40 mouse cellular contexts compared by ENCODE assay signal in genomic region chr17:23820731-23821130, GRCm38 (mm10). TPM values are rescaled to one million over a fixed set of nuclear protein-coding genes. Genes with fewer than 3 reads are reported as not detected.
"Had no signal": no experiment of that assay in that cellular context is flagged by ENCODE, and none has a peak within 500 bp of the region (broad histone marks: within the 10 kb centered on the region; RNA-seq: fewer than 3 reads in every experiment).

No protein-coding gene starts in this region.

- H3K4me1 ChIP-seq: hindbrain, embryonic 10.5 days; hindbrain, embryonic 12.5 days; intestine, embryonic 15.5 days; liver, embryonic 12.5 days had no signal

- H3K9ac ChIP-seq: heart, embryonic 12.5 days; hindbrain, embryonic 12.5 days; hindbrain, embryonic 14.5 days; intestine, embryonic 15.5 days; kidney, embryonic 15.5 days; limb, embryonic 13.5 days; limb, embryonic 15.5 days; liver, embryonic 12.5 days; liver, embryonic 14.5 days had no signal

- H3K27me3 ChIP-seq: heart, embryonic 12.5 days; hindbrain, embryonic 12.5 days; intestine, embryonic 15.5 days; kidney, embryonic 15.5 days; limb, embryonic 13.5 days; limb, embryonic 15.5 days; liver, embryonic 12.5 days had no signal

- H3K27ac ChIP-seq: gastrocnemius, adult 2 months; heart, embryonic 10.5 days; hindbrain, embryonic 10.5 days; hindbrain, embryonic 12.5 days; hindbrain, embryonic 14.5 days; intestine, embryonic 15.5 days; kidney, embryonic 15.5 days; kidney, postnatal 0 days; limb, embryonic 13.5 days; limb, embryonic 15.5 days; liver, embryonic 12.5 days; liver, embryonic 14.5 days had no signal

- H3K4me3 ChIP-seq: gastrocnemius, adult 2 months; heart, embryonic 10.5 days; heart, embryonic 12.5 days; hindbrain, embryonic 10.5 days; hindbrain, embryonic 12.5 days; intestine, embryonic 15.5 days; kidney, embryonic 15.5 days; limb, embryonic 13.5 days; limb, embryonic 15.5 days; liver, embryonic 12.5 days had no signal

- H3K4me2 ChIP-seq: heart, embryonic 12.5 days; hindbrain, embryonic 12.5 days; hindbrain, embryonic 14.5 days; intestine, embryonic 15.5 days; kidney, embryonic 15.5 days; limb, embryonic 13.5 days; limb, embryonic 15.5 days; liver, embryonic 12.5 days had no signal

- ATAC-seq: hindbrain, embryonic 16.5 days; inflammation-experienced regulatory T-cells, adult 6 months; intestine, embryonic 15.5 days; liver, embryonic 12.5 days had no signal

- DNase-seq: gastrocnemius, adult 2 months; gastrocnemius, postnatal 10 days; gastrocnemius, postnatal 25 days; heart, adult 18-20 months; heart, postnatal 10 days; heart, postnatal 4 days; kidney, adult 18-20 months; kidney, adult 8-10 months; kidney, postnatal 14 days; kidney, postnatal 36 days; layer of hippocampus, adult 9-11 months; left cerebral cortex, postnatal 4 days had no signal

RNA-seq across cellular contexts. Expression of gene Prss33, which starts 15.1 kb away (rescaled TPM):
- total RNA-seq: gastrocnemius, adult 2 months; gastrocnemius, postnatal 10 days; gastrocnemius, postnatal 25 days; gastrocnemius, postnatal 4 days; granulocyte monocyte progenitor cell, adult 5-6 weeks; heart, adult 18-20 months; heart, adult 8-10 months; heart, postnatal 10 days; heart, postnatal 25 days; heart, postnatal 4 days; layer of hippocampus, postnatal 36 days; left cerebral cortex, adult 18-20 months; left cerebral cortex, postnatal 10 days; left cerebral cortex, postnatal 25 days; liver, adult 2 months had no signal
- polyA plus RNA-seq: heart, embryonic 10.5 days; heart, embryonic 12.5 days; heart, embryonic 14.5 days; heart, embryonic 16.5 days; hindbrain, embryonic 10.5 days; hindbrain, embryonic 14.5 days; hindbrain, embryonic 16.5 days; limb, embryonic 11.5 days; limb, embryonic 13.5 days; limb, embryonic 15.5 days; liver, adult 2 months; liver, embryonic 12.5 days; liver, embryonic 14.5 days; liver, embryonic 16.5 days had no signal

RNA-seq across cellular contexts. Expression of gene Prss32, which starts 22.9 kb away (rescaled TPM):
- total RNA-seq: gastrocnemius, adult 2 months; gastrocnemius, postnatal 10 days; gastrocnemius, postnatal 25 days; gastrocnemius, postnatal 4 days; granulocyte monocyte progenitor cell, adult 5-6 weeks; heart, adult 18-20 months; heart, adult 8-10 months; heart, postnatal 10 days; heart, postnatal 25 days; heart, postnatal 4 days; layer of hippocampus, adult 8-10 months; layer of hippocampus, postnatal 36 days; left cerebral cortex, adult 18-20 months; left cerebral cortex, postnatal 10 days; left cerebral cortex, postnatal 25 days; liver, adult 2 months had no signal
- polyA plus RNA-seq: heart, embryonic 10.5 days; heart, embryonic 12.5 days; heart, embryonic 14.5 days; hindbrain, embryonic 10.5 days; hindbrain, embryonic 12.5 days; hindbrain, embryonic 14.5 days; hindbrain, embryonic 16.5 days; kidney, embryonic 15.5 days; kidney, postnatal 0 days; limb, embryonic 11.5 days; limb, embryonic 13.5 days; limb, embryonic 15.5 days; liver, embryonic 12.5 days; liver, embryonic 14.5 days; liver, embryonic 16.5 days had no signal

RNA-seq across cellular contexts. Expression of gene Prss41, which starts 23.2 kb away (rescaled TPM):
- total RNA-seq: gastrocnemius, adult 2 months; gastrocnemius, postnatal 10 days; gastrocnemius, postnatal 25 days; granulocyte monocyte progenitor cell, adult 5-6 weeks; heart, adult 18-20 months; heart, postnatal 10 days; heart, postnatal 25 days; heart, postnatal 4 days; liver, adult 2 months had no signal
- polyA plus RNA-seq: heart, embryonic 12.5 days; heart, embryonic 14.5 days; liver, embryonic 16.5 days had no signal
